Mouse (Mus musculus): ENCODE data around the gene Krt1.
A peak's percentile ranks its signal among the peaks of the same experiment; 100 is the strongest.

Krt1 gene

DNA sequence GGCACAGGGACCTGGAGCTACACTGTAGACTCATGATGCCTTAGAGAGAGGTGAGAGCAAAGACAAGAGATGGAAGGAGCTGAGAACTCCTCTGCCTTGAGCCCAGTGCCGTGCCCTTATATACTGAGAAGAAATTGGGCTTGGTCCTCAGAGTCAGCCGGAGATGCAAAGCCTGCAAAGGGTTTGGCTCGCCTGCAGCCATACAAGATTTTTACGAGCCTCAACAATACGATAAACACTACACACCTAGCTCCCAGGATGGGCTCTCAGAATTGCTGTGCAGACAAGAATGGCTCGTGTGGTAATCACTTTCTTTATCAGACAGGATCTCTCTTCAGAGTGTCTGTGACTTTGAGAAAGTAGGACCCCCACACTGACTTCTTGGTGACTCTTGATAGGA lies at the start of gene Krt1:
Krt1 (minus strand) TSS at position 101 of the 400 bp plus-strand sequence.
- no peak for DNase-seq

DNA sequence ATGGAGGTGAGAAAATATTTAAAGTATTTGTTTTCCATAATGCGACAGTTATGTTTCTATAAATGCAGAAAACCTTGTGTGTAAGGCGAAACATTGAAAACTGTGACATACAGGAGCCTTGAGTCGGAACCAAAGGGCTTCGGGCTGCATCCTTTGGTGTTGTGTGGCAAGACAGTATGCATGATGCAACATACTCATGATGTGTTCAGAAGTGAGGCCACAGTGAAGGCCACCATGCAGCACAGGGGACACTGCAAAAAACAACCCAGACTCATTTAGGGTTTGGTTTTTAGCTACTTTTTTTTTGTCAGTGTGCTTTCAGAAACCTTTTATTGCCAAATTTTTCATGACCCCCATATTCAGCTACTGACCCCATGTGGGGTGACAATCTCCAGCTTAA lies 44.6 kb upstream of the Krt1 start:
- no peak for DNase-seq

DNA sequence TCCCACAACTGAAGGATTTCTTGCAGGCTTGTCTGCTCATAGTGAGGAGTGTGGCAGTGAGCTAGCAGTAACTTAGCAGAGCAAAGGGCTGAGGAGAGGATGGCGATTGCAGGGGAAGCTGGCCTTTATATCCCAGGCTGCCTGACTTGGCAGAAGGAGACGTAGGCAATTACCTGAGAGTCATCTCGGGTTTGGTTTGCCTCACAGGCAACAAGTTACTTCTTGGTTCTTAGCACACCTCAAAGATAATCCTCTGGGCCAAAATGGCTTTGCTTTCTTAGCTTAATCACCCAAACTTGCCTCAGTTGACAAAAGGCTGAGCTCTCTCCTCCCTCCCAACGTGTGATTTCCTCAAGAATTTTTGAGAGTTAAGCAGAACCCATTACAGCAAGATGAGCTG lies 42.2 kb upstream of the Krt1 start, which contains the start of gene Krt76:
Krt76 (minus strand) TSS at position 101 of the 400 bp plus-strand sequence.
- DNase-seq, result no peak

DNA sequence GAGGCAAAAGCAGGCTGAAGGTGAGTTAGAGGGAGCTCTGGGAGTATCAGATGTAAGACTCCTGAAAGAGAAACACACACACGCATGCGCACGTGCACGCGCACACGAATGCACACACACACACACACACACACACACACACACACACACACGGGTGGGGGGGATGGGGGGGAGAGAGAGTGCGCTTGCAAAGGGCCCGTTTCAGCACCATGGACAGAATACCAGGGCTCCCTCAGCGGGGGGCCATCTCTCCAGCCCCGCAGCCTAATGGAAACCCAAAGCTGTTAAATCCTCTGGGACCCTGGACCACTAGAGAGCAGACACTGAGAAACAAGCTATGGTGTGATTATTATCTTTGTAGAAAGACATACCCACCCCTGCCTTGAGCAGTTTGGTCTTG lies 29.2 kb upstream of the Krt1 start:
- no peak for DNase-seq

DNA sequence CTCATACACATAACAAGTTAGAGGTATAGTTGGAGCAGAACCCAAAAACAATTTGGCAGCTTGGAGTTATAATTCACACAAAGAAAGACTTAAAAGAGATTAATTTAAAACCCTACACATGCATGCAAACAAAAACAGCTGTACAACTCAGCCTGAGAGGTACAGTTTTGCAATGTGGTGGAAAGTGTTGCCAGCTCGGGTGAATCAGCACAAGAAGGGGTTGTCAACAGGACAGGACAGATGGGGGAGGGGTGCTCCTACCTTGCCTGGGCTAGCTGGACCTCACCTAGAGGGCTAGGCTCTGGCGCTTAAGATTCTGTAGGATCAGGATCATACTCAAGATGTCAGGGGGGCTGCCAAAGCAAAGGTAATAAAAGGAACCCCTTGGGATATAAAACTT lies 27.4 kb upstream of the Krt1 start:
- no peak for DNase-seq

DNA sequence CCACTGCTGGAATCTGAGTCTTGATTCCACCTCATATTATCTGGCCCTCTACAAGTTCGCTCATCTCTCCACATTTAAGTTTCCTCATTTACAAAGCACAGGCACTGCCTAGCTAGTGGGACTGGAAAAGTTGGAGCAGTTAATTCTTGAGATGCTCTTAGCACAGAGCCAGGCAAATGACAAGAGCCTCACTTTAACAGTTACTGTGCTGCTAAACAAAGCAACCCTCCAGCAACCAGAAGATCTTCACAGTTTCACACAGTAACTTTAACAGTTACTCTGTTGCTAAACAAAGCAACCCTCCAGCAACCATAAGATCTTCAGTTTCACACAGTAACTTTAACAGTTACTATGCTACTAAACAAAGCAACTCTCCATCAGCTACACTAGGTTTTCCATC lies 23.8 kb upstream of the Krt1 start:
- DNase-seq, result no peak

DNA sequence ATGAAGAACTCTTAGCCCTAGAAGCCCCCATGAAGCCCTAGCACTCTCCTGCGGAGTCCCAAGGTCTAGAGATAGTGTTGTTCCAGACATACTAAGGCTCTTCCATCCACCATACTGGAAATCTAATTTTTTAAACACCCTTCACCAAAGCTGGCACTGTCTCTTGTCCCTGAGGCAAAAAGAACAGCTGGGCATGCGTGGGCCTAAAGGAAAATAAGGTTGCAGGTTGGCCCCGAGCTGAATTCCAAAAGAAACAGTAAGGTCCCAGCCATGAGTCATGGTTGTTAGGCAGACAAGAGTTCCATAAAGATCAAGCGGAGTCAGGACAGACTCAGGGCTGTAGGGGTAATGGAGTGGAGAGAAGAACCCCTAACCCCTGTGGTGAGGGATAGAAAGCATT lies 22.6 kb upstream of the Krt1 start:
- DNase-seq, result peak; percentile 25

DNA sequence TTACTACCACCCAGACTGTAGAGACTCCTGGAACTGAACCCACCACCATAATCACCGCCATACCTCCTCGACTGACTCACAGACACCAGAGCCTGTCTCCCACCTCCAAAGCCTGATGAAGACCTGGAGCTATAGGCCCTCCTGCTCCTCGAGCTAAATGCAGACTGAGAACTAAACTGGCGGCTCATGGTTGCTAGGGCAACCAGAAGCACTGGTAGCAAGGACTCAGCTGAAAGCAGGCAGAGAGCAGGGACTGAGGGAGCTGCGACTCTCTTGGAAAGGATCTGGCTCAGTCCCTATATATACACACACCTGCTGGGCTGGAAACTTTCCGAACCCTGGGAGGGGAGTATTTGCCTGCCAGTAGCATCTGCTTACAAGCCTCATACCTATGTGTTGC lies 18.8 kb upstream of the Krt1 start, which contains the start of gene Krt77:
Krt77 (minus strand) TSS at position 275 of the 400 bp plus-strand sequence.
- peak; percentile 85 for DNase-seq

DNA sequence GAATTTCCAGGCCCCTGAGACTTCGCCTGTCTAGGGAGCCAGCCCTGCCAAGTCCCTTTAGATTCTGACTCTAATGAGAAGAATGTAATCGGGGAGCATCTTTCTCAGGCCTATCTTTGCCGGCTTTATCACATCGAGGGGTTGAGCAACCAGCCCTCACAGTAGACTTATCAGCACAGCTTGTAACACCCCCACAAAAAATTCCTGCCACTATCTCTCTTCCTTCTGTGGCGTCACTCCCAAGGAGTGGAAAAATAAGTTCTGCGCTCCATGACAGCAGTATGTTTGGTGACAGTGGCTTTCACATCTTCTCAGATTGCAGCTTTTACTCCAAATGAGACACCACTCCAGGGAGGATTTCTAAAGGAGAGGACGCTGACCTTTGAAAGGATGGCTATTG lies 16.2 kb upstream of the Krt1 start:
- DNase-seq, result peak; percentile 56

DNA sequence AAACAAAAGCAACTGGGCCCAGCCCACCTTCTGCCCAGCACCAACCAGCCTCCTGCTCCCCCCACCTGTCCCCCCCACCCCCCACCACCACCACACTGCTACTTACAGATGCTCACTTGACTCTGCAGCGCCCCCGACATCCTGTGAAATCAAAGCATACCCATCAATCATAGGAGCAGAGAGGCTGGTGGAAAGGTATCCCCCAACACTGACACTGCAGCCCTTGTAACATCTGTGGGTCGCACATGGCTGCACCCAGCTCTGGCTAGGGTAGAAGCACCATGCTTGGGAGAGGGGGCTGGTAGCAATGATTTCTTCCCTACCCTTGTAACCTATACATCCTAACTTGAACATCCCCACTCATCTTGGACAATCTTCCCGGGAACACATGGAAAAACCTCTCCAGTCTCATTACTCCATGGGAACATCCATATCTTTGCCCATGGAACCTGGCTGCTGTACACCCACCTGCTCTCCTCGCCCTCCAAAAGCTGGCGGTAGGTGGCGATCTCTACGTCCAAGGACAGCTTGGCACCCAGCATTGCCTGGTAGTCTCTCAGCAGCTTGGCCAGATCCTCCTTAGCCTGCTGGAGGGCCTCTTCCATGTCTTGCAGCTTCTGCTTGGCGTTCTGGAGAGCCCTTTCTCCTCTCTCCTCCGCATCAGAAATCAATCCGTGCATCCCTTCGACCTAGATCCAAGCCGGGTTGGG lies 10.0 kb upstream of the Krt1 start:
- DNase-seq, result no peak

DNA sequence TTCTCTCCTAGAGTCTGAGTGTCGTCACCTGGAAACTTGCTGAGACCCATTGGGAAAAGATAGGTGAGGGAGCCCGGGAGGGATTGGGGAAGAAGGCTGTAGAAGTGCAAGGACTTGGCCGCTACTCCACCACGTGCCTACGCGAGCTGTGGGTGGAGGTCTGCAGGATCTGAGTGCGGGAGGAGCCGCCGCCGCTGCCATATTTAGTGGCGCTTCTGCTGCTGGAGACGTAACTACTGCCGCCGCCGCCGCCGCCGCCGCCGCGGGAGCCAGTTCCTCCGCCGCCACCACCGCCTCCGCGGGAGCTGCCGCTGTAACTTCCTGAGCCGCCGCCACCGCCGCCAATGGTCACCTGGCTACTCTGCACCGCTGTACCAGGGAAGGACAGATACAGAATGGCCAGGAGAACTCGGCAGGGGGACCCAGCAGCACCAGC lies 9.2 kb upstream of the Krt1 start:
- DNase-seq, result peak; percentile 40

DNA sequence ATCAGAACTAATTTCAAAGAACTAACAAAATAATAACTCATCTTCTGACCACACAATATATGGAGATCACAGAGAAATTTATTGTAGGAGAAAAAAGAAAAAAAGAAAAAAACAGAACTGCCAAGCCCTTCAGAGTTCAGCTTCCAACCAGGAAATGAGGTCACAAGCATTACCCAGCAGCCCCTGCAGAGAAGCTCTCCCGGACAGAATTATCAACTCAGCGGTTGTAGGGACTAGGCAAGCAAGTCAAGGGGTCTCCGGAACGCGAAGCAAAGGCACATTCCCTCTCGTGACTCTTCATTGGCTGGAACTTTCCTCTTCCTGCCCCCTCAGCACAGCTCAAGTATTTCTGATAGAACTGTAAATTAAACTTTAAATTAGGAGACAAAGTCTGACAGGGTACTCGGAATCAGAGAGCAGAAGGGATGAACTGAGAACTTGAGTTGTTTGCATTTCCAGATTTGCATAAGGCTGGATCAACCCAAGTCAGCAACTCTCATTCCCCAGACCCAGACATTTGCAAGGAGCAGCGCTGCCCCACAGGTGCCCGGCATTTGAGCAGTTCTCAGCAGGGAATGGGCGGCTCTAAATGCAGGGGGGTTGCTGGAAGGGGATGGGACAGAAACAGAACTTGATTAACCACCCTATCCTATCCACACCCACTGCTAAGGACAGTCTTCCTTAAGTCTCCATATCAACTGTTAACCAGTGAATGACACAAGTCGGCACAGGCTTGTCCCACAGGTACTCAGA lies 8.3 kb upstream of the Krt1 start:
- no peak for DNase-seq

DNA sequence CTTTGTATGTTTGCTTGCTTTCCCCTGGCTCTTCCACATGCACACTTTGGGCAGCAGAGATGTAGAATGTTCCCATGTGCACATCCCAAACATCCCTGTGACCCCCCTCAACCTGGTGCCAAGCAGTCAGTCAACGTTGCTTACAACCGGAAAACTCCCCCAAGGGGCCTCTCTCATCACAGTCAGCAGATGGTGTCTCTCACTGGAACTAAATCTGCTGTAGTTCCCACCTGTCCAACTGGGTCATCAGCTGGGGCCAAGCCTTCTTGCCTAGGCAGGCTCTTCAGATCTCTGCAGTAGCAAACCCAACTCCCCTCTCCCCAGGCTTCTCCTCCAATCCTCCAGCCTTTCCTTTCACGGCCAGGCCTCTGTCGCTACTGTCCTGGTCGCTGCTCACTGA lies 6.1 kb upstream of the Krt1 start:
- no peak for DNase-seq

DNA sequence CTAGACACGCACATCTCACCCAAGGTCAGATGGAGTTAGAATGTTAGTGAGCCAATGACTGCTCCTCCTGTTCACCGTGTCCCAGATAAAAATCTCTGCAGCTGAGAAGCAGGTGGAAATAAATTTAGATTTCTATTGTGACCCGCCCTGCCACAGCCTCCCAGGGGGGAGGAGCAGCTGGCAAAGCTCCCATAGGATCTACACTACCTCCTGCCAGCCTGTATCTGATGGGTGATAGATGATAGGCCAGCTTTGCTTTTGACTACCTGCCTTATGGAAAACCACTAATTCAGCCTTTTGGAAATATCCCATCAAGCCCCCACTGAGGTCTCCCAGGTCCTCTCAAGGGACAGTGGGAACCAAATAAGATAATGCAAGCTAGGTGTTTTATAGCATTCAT lies 5.1 kb upstream of the Krt1 start:
- no peak for DNase-seq

DNA sequence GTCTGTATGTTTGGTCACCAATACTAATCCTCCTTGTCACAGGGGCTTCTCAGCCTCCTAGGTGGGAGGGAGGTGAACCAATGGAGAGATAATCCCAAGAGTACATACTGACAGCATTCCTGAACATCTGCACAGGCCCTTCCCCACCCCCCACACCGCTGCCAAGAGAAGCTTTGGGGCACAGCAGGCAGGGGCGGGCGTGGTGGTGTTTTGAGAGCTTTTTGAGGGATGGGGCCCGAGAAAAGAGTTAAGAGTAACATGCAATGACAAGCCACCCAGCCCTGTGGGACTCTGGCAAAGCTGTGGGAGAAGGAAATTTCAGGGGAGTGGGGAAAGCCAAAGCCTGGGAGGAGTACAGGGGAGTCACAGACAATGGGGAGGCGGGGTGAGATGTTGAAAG lies 3.7 kb upstream of the Krt1 start:
- no peak for DNase-seq

DNA sequence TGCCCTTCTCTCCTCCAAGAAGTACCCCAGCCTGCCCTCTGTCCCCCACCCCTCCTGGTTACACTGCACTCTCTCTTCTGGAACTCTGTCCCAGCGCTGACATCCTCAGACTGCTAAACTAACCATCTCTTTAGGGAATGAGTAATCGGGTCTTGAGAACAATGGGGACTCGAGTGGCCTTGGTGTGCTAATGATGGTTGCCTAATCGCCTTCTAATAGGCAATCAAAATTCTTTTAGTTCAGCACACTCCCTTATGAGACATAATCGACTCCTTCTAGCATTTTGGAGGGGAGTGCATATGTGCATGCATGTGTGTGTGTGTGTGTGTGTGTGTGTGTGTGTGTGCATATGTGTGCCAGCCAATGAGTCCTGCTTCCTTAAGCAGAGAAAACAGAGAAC lies 2.0 kb upstream of the Krt1 start:
- DNase-seq, result no peak

DNA sequence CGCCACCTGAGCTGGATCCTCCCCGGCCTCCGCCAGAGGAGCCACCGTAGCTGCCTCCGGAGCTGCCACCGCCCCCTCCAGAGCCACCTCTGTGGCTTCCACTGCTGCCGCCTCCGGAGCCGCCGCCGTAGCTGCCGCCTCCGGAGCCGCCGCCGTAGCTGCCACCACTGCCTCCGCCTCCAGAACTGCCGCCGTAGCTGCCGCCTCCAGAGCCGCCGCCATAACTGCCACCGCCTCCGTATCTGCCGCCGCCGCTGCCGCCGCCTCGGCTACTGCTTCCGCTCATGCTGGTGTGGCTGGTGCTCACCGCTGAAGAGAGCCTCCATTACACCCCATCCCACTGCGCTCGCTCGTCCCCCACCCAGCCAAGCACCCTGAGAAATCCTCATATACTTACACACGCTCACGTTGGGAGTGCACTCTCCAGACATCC lies 4.6 kb downstream of the Krt1 start:
- peak; percentile 42 for DNase-seq

DNA sequence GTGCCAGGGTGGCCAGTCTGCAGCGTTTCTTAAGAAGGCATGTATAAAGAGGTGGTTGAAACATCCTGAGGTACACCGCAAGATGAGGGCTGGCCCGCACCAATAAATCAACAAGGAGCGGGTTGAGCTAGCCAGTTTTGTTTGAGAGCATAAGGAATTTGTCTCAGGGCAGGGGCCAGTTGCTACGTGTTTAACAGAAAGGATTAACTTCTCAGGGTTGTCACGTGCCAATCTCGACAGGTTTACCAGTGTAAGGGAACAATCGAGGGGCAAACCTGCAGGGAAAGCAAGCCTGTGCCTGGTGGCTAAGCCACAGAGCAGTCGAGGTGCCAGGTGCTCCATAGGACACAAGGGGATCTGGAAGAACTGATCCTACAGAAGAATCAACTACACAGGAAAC lies 7.4 kb downstream of the Krt1 start:
- DNase-seq, result no peak

DNA sequence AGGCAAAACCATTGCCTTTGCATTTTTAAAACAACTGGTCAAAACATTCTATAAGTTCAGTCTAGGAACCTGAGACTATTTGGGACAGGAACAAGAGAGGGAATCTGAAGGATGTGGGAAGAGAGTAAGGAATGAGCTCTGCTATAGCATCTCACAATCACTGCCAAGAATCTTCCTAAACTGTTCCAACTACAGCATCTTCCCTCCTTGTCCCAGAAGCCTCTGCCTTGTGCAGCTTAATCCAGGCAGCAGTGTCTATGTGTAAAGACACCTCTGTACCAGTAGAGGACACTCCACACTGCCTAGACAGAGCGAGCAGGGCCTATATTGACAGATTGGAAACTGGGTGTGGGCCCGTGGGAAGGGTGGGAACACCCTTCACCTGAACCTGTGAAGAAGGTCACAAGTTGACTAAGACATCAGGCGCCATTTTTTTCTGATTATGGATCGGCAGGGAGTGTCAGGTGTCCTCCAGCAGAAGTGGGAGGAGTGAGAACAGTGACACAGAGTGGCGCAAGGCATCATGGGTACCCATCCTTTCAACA lies 15.7 kb downstream of the Krt1 start:
- DNase-seq, result no peak

DNA sequence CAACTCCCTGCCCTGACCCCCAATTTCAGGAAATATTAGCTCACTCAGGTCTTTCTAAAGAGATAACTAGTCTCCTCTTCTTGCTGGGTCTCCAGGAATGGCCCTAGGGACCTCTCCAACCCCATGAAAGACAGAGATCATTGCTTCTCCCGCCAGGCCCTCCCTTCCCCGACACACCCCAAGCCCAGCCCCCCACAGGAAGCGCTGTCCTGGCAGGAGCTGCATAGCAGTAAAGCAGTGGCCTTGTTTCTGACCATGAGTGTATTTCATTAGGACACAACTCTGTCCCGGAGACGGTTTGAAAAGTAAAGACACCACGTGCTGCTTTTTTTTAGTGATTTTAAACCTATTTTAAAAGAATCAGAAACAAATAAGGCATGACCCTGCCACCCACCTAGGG lies 17.5 kb downstream of the Krt1 start:
- no peak for DNase-seq

DNA sequence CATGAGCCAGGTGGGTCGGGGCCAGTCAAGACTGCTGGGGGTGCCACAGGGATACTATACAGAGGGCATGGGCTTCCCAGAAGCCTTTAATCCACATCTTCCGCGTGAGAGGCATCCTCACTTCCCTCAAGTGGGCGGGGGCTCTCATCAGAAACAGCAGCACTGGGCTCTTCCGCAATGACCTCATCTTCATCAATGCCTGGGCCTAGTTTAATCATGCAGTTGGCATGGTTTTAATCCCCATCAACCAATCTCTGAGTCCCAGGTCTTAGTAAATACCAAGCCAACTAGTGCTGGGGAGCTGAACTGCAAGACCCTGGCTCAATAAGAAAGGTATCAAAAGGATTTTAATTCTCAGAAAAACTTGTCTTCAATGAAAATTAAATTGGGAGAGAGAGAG lies 21.2 kb downstream of the Krt1 start:
- no peak for DNase-seq

DNA sequence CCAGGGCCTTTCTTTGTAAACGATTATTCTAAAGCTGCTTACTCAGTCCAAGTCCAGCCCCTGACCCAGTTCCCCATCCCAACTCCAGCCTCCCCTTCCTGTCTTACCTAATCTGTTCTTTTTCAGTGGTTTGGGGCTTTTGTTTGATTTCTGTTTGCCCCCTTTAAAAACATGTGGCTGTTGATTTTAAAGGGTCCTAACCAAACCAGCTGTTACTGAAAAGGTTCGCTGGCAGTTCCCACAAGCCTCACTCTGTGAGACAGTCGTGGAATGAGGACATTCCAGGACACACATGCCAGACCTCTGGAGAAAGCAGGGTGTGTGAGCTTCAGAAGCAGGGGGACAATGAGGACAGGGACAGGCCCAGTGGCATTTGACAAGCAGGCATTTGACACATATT lies 28.8 kb downstream of the Krt1 start:
- no peak for DNase-seq

DNA sequence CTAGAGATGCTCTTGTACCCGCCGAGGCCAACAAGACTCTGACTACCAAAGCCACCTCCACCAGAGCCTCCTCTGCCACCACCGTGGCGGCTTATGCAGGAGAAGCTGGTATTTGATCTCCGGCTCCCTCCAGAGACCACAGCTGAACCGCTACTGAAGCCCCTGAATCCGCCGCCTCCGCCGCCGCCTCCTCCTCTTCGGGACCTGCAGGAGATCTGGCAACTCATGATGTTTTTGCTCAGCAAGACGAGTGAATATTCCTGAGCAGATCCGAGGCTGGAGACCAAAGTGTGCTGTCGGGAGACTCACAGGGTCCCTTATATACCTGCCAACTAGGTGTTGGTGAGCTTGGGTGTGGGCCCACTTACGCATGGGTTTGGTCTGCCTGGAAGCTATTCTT lies 32.7 kb downstream of the Krt1 start, which contains the start of gene Krt2:
Krt2 (minus strand) TSS at position 295 of the 400 bp plus-strand sequence.
- DNase-seq, result peak; percentile 22
